Mouse (Mus musculus): Measurements from ENCODE around the gene Cd248. TPM values are rescaled to one million over a fixed set of nuclear protein-coding genes. Genes with fewer than 3 reads are reported as not detected.

Gene Cd248
- total RNA-seq (2021): 10 to 100 TPM; 25.8 to 27.1 TPM

GRCm38 (mm10) chr19:5067867-5068569 is at the start of gene Cd248:
Gene Cd248 (plus strand): TSS chr19:5068078.
- DNase-seq: peak; percentile 86

GRCm38 (mm10) chr19:5018191-5018590 is 49.7 kb upstream of the Cd248 start:
- no peak for DNase-seq

GRCm38 (mm10) chr19:5021416-5021815 is 46.5 kb upstream of the Cd248 start:
- DNase-seq: no peak

GRCm38 (mm10) chr19:5023621-5024479 is 44.0 kb upstream of the Cd248 start, which contains the start of gene Slc29a2:
Gene Slc29a2 (plus strand): TSS chr19:5023860.
- DNase-seq: peak; percentile 95

- DNase-seq: no peak
These were observed 41.8 kb upstream of the Cd248 start for GRCm38 (mm10) chr19:5026111-5026510.

GRCm38 (mm10) chr19:5032686-5033085 is 35.2 kb upstream of the Cd248 start:
- no peak for DNase-seq

- DNase-seq: no peak
These were observed 31.3 kb upstream of the Cd248 start for GRCm38 (mm10) chr19:5036577-5036976.

- peak; percentile 84 for DNase-seq
These were observed 30.0 kb upstream of the Cd248 start for GRCm38 (mm10) chr19:5037678-5038571.

GRCm38 (mm10) chr19:5038709-5039156 is 29.1 kb upstream of the Cd248 start, which contains the start of the genes B4gat1 and AC124502.3:
Gene B4gat1 (plus strand): TSS chr19:5038826.
Gene AC124502.3 (plus strand): TSS chr19:5038891.
- DNase-seq: peak; percentile 91

- DNase-seq: no peak
These were observed 28.4 kb upstream of the Cd248 start for GRCm38 (mm10) chr19:5039301-5040114.

- DNase-seq: peak; percentile 92
These were observed 26.9 kb upstream of the Cd248 start, which contains the start of gene Brms1 for GRCm38 (mm10) chr19:5040862-5041523. Gene Brms1 (plus strand): TSS chr19:5041354.

GRCm38 (mm10) chr19:5041588-5041987 is 26.3 kb upstream of the Cd248 start:
- no peak for DNase-seq

GRCm38 (mm10) chr19:5045531-5045930 is 22.3 kb upstream of the Cd248 start:
- no peak for DNase-seq

GRCm38 (mm10) chr19:5048138-5049056 is 19.5 kb upstream of the Cd248 start:
- DNase-seq: no peak

GRCm38 (mm10) chr19:5049325-5049724 is 18.6 kb upstream of the Cd248 start:
- DNase-seq: no peak

GRCm38 (mm10) chr19:5050047-5050905 is 17.6 kb upstream of the Cd248 start, which contains the start of gene Rin1:
Gene Rin1 (plus strand): TSS chr19:5050481.
- peak; percentile 49 for DNase-seq

- DNase-seq: peak; percentile 35
These were observed 16.8 kb upstream of the Cd248 start for GRCm38 (mm10) chr19:5051031-5051430.

- no peak for DNase-seq
These were observed 16.4 kb upstream of the Cd248 start for GRCm38 (mm10) chr19:5051515-5051914.

All from heart, postnatal 4 days (tissue).